Mouse (Mus musculus) forebrain, embryonic 12.5 days (tissue): ENCODE results near the gene Scaf4. TPM values are rescaled to one million over a fixed set of nuclear protein-coding genes. Genes with fewer than 3 reads are reported as not detected.
A peak's percentile ranks its signal among the peaks of the same experiment; 100 is the strongest.

Experiments
- ATAC-seq: fragments of 200-750 bp; cut with Nextera tagmentation; 2 replicates; pipeline ENCODE4 v1.8.0; 2017; ENCODE audit warnings: moderate TSS enrichment; ENCODE audit not compliant: low FRiP score
- H3K27ac ChIP-seq: fragments of 300-500 bp; sonication (generic); 2 replicates; pipeline ENCODE4 v1.5.1; 2016; ENCODE audit warnings: mild to moderate bottlenecking
- H3K27me3 ChIP-seq: fragments of 300-500 bp; sonication (generic); 2 replicates; pipeline ENCODE4 v1.6.1; 2016; ENCODE audit warnings: mild to moderate bottlenecking
- H3K36me3 ChIP-seq: fragments of 300-500 bp; sonication (generic); replicated peaks from 2 replicates; pipeline ENCODE4 v1.6.1; 2016; ENCODE audit warnings: mild to moderate bottlenecking
- H3K4me1 ChIP-seq: fragments of 300-500 bp; sonication (generic); 2 replicates; pipeline ENCODE4 v1.6.1; 2016
- H3K4me2 ChIP-seq: fragments of 300-500 bp; sonication (generic); 2 replicates; pipeline ENCODE4 v1.6.1; 2016; ENCODE audit warnings: mild to moderate bottlenecking, moderate library complexity
- H3K4me3 ChIP-seq: fragments of 300-500 bp; sonication (generic); replicated peaks from 2 replicates; pipeline ENCODE4 v1.5.1; 2016; ENCODE audit warnings: mild to moderate bottlenecking
- H3K9ac ChIP-seq: fragments of 300-500 bp; sonication (generic); 2 replicates; pipeline ENCODE4 v1.6.1; 2016; ENCODE audit warnings: mild to moderate bottlenecking
- H3K9me3 ChIP-seq: fragments of 300-500 bp; sonication (generic); 2 replicates; pipeline ENCODE4 v1.6.1; 2016
- WGBS: fragments of 180-500 bp; shearing (Covaris S2); methylation state at CpG from one replicate; pipeline ENCODE4 v1.1.7; 2016; 5-methylcytosine and 5-hydroxymethylcytosine counted together
- polyA plus RNA-seq: library from polyadenylated mRNA; unstranded; fragments of >200 nt; fragmentation: Nextera tagmentation; extraction: Ambion mirVana; gene quantifications from 2 replicates; pipeline ENCODE4 v1.2.1, GENCODE M21; 2016

Scaf4 gene
- polyA plus RNA-seq, 1 experiment from 2014 or later: 39.4 TPM

- WGBS: 40% methylated on average over 8 of the region's 8 CpGs
- peak; percentile 69; the same call in 1 of the 2 replicates for ATAC-seq
Observed at GRCm38 (mm10) chr16:90185928-90186588, 98.2 kb downstream of the Scaf4 start.

GRCm38 (mm10) chr16:90184135-90184534, 100.2 kb downstream of the Scaf4 start:
- Histone ChIP-seq H3K27me3 (peaks cover 3% of the 10 kb centered on the region; the same call in 1 of the 2 replicates), H3K9me3 (no peaks in the 10 kb centered on the region), H3K27ac (no peak overlapping the region), H3K36me3 (no peaks in the 10 kb centered on the region), H3K4me1 (no peaks in the 10 kb centered on the region), H3K4me3 (no peak overlapping the region), H3K4me2 (no peak overlapping the region), H3K9ac (no peak overlapping the region)
- no peak for ATAC-seq
- 83% methylated on average over 6 of the region's 6 CpGs for WGBS

More at GRCm38 (mm10) chr16:90185928-90186588, 98.2 kb downstream of the Scaf4 start:
- Histone ChIP-seq H3K36me3 (no peaks in the 10 kb centered on the region), H3K4me1 (no peaks in the 10 kb centered on the region), H3K27me3 (peaks cover 3% of the 10 kb centered on the region; the same call in 1 of the 2 replicates), H3K4me3 (no peak overlapping the region), H3K4me2 (no peak overlapping the region), H3K27ac (no peak overlapping the region), H3K9ac (no peak overlapping the region), H3K9me3 (no peaks in the 10 kb centered on the region)

GRCm38 (mm10) chr16:90181673-90182072, 102.6 kb downstream of the Scaf4 start:
- WGBS: 90% methylated on average over 8 of the region's 8 CpGs
- H3K27me3 ChIP-seq: peaks cover 3% of the 10 kb centered on the region; the same call in 1 of the 2 replicates
- no peak for ATAC-seq

GRCm38 (mm10) chr16:90180975-90181374, 103.3 kb downstream of the Scaf4 start:
- H3K4me1 ChIP-seq: peaks cover 9% of the 10 kb centered on the region
- no peak overlapping the region for H3K4me2 ChIP-seq
- H3K27me3 ChIP-seq: peaks cover 3% of the 10 kb centered on the region; the same call in 1 of the 2 replicates
- 86% methylated on average over 6 of the region's 6 CpGs for WGBS
- no peak overlapping the region for H3K4me3 ChIP-seq
- H3K27ac ChIP-seq: no peak overlapping the region
- no peak for ATAC-seq
- H3K36me3 ChIP-seq: no peaks in the 10 kb centered on the region
- no peaks in the 10 kb centered on the region for H3K9me3 ChIP-seq
- no peak overlapping the region for H3K9ac ChIP-seq

More at GRCm38 (mm10) chr16:90181673-90182072, 102.6 kb downstream of the Scaf4 start:
- H3K9me3 ChIP-seq: no peaks in the 10 kb centered on the region
- no peak overlapping the region for H3K27ac ChIP-seq
- peaks cover 3% of the 10 kb centered on the region for H3K4me1 ChIP-seq
- no peak overlapping the region for H3K4me2 ChIP-seq
- no peaks in the 10 kb centered on the region for H3K36me3 ChIP-seq
- no peak overlapping the region for H3K4me3 ChIP-seq
- no peak overlapping the region for H3K9ac ChIP-seq

- H3K27ac ChIP-seq: no peak overlapping the region
- no peaks in the 10 kb centered on the region for H3K9me3 ChIP-seq
- peaks cover 9% of the 10 kb centered on the region for H3K4me1 ChIP-seq
- H3K4me3 ChIP-seq: no peak overlapping the region
- no peak for ATAC-seq
- no peak overlapping the region for H3K4me2 ChIP-seq
- no peak overlapping the region for H3K9ac ChIP-seq
- H3K27me3 ChIP-seq: peaks cover 3% of the 10 kb centered on the region; the same call in 1 of the 2 replicates
- 85% methylated on average over 5 of the region's 5 CpGs for WGBS
- no peaks in the 10 kb centered on the region for H3K36me3 ChIP-seq
Observed at GRCm38 (mm10) chr16:90179892-90180291, 104.4 kb downstream of the Scaf4 start.

- Histone ChIP-seq H3K36me3 (no peaks in the 10 kb centered on the region), H3K27me3 (peaks cover 3% of the 10 kb centered on the region; the same call in 1 of the 2 replicates), H3K4me3 (no peak overlapping the region), H3K9ac (no peak overlapping the region), H3K4me2 (no peak overlapping the region), H3K4me1 (peaks cover 9% of the 10 kb centered on the region), H3K27ac (no peak overlapping the region), H3K9me3 (no peaks in the 10 kb centered on the region)
- no peak for ATAC-seq
- 92% methylated on average over 3 of the region's 3 CpGs for WGBS
Observed at GRCm38 (mm10) chr16:90178404-90178803, 105.9 kb downstream of the Scaf4 start.

- no peaks in the 10 kb centered on the region for H3K9me3 ChIP-seq
- H3K4me1 ChIP-seq: peaks cover 9% of the 10 kb centered on the region
- no peak overlapping the region for H3K27ac ChIP-seq
- no peak overlapping the region for H3K4me2 ChIP-seq
- no peak overlapping the region for H3K4me3 ChIP-seq
- no peaks in the 10 kb centered on the region for H3K36me3 ChIP-seq
- H3K27me3 ChIP-seq: no peaks in the 10 kb centered on the region; the same call in 1 of the 2 replicates
- H3K9ac ChIP-seq: no peak overlapping the region
- WGBS: 80% methylated on average over 8 of the region's 8 CpGs
- no peak for ATAC-seq
Observed at GRCm38 (mm10) chr16:90177425-90177824, 106.9 kb downstream of the Scaf4 start.

- Histone ChIP-seq H3K4me3 (no peak overlapping the region), H3K27ac (no peak overlapping the region), H3K9ac (no peak overlapping the region), H3K4me1 (peaks cover 10% of the 10 kb centered on the region), H3K27me3 (no peaks in the 10 kb centered on the region; the same call in 1 of the 2 replicates), H3K36me3 (no peaks in the 10 kb centered on the region), H3K4me2 (0 out of 2 replicates have a peak overlapping the region, but pooled peaks have one; percentile 19), H3K9me3 (no peaks in the 10 kb centered on the region)
- ATAC-seq: peak; percentile 65
- WGBS: 21% methylated on average over 10 of the region's 10 CpGs
Observed at GRCm38 (mm10) chr16:90176472-90176871, 107.8 kb downstream of the Scaf4 start.

Other genes with a start within 250 kb of the Scaf4 start
- gene Tiam1, start 140.7 kb downstream of the Scaf4 start, polyA plus RNA-seq: 24.7 and 31.5 TPM in 2 replicates
- 837 and 844 TPM in 2 replicates for gene Sod1, start 63.7 kb downstream of the Scaf4 start, polyA plus RNA-seq
- 16.6 and 17.9 TPM in 2 replicates for gene Hunk, start 101.5 kb upstream of the Scaf4 start, polyA plus RNA-seq